Mouse (Mus musculus): ENCODE data around the gene Ifrd2. TPM values are rescaled to one million over a fixed set of nuclear protein-coding genes. Genes with fewer than 3 reads are reported as not detected.

Ifrd2 gene
- polyA plus RNA-seq, 1 experiment from 2014 or later = 61.4 TPM

GRCm38 (mm10) chr9:107598385-107598784 lies 10.9 kb downstream of the Ifrd2 start:
- Histone ChIP-seq H3K27ac (ENCODE audit: low read depth, low read length) (no peak overlapping the region), H3K4me3 (ENCODE audit: low read length) (no peak overlapping the region), H3K9me3 (ENCODE audit: control insufficient read depth, low read length) (no peaks in the 10 kb centered on the region), H3K36me3 (ENCODE audit: control insufficient read depth, insufficient read depth, low read length) (peaks cover 14% of the 10 kb centered on the region), H3K9ac (ENCODE audit: low read depth, low read length) (no peak overlapping the region), H3K27me3 (ENCODE audit: control insufficient read depth, insufficient read depth, low read length) (no peaks in the 10 kb centered on the region), H3K4me2 (replicated peaks; ENCODE audit: low read depth, low read length) (no peak overlapping the region), H3K4me1 (ENCODE audit: control insufficient read depth, insufficient read depth, low read length) (no peaks in the 10 kb centered on the region)
- 67% methylated on average over 5 of the region's 5 CpGs for WGBS
- no peak for ATAC-seq (ENCODE audit: low FRiP score, low TSS enrichment)

GRCm38 (mm10) chr9:107599433-107599832 lies 12.0 kb downstream of the Ifrd2 start:
- Histone ChIP-seq H3K36me3 (ENCODE audit: control insufficient read depth, insufficient read depth, low read length) (peaks cover 4% of the 10 kb centered on the region; the same call in 1 of the 2 replicates), H3K27ac (ENCODE audit: low read depth, low read length) (no peak overlapping the region), H3K27me3 (ENCODE audit: control insufficient read depth, insufficient read depth, low read length) (no peaks in the 10 kb centered on the region), H3K9ac (ENCODE audit: low read depth, low read length) (no peak overlapping the region), H3K4me1 (ENCODE audit: control insufficient read depth, insufficient read depth, low read length) (peaks cover 10% of the 10 kb centered on the region), H3K4me3 (ENCODE audit: low read length) (no peak overlapping the region), H3K4me2 (replicated peaks; ENCODE audit: low read depth, low read length) (no peak overlapping the region), H3K9me3 (ENCODE audit: control insufficient read depth, low read length) (no peaks in the 10 kb centered on the region)
- ATAC-seq (ENCODE audit: low FRiP score, low TSS enrichment) = no peak
- 84% methylated on average over 9 of the region's 9 CpGs for WGBS

GRCm38 (mm10) chr9:107599842-107600241 lies 12.4 kb downstream of the Ifrd2 start:
- no peaks in the 10 kb centered on the region for H3K9me3 ChIP-seq (ENCODE audit: control insufficient read depth, low read length)
- 73% methylated on average over 14 of the region's 14 CpGs for WGBS
- no peaks in the 10 kb centered on the region for H3K27me3 ChIP-seq (ENCODE audit: control insufficient read depth, insufficient read depth, low read length)
- no peak overlapping the region for H3K4me2 ChIP-seq (replicated peaks; ENCODE audit: low read depth, low read length)
- ATAC-seq (ENCODE audit: low FRiP score, low TSS enrichment) = no peak
- H3K36me3 ChIP-seq (ENCODE audit: control insufficient read depth, insufficient read depth, low read length) = peaks cover 1% of the 10 kb centered on the region; the same call in 1 of the 2 replicates
- no peak overlapping the region for H3K4me3 ChIP-seq (ENCODE audit: low read length)
- no peak overlapping the region for H3K9ac ChIP-seq (ENCODE audit: low read depth, low read length)
- peaks cover 13% of the 10 kb centered on the region for H3K4me1 ChIP-seq (ENCODE audit: control insufficient read depth, insufficient read depth, low read length)
- H3K27ac ChIP-seq (ENCODE audit: low read depth, low read length) = no peak overlapping the region

GRCm38 (mm10) chr9:107600745-107601144 lies 13.3 kb downstream of the Ifrd2 start:
- ATAC-seq (ENCODE audit: low FRiP score, low TSS enrichment) = no peak
- H3K27ac ChIP-seq (ENCODE audit: low read depth, low read length) = no peak overlapping the region
- H3K36me3 ChIP-seq (ENCODE audit: control insufficient read depth, insufficient read depth, low read length) = no peaks in the 10 kb centered on the region
- no peak overlapping the region for H3K4me2 ChIP-seq (replicated peaks; ENCODE audit: low read depth, low read length)
- H3K9ac ChIP-seq (ENCODE audit: low read depth, low read length) = no peak overlapping the region
- H3K27me3 ChIP-seq (ENCODE audit: control insufficient read depth, insufficient read depth, low read length) = no peaks in the 10 kb centered on the region
- 81% methylated on average over 12 of the region's 12 CpGs for WGBS
- no peak overlapping the region for H3K4me3 ChIP-seq (ENCODE audit: low read length)
- H3K9me3 ChIP-seq (ENCODE audit: control insufficient read depth, low read length) = no peaks in the 10 kb centered on the region
- peaks cover 22% of the 10 kb centered on the region for H3K4me1 ChIP-seq (ENCODE audit: control insufficient read depth, insufficient read depth, low read length)

- no peak for ATAC-seq (ENCODE audit: low FRiP score, low TSS enrichment)
- WGBS = 87% methylated on average over 11 of the region's 11 CpGs
- Histone ChIP-seq H3K4me3 (ENCODE audit: low read length) (no peak overlapping the region), H3K4me1 (ENCODE audit: control insufficient read depth, insufficient read depth, low read length) (peaks cover 27% of the 10 kb centered on the region), H3K27ac (ENCODE audit: low read depth, low read length) (no peak overlapping the region), H3K4me2 (replicated peaks; ENCODE audit: low read depth, low read length) (no peak overlapping the region), H3K9me3 (ENCODE audit: control insufficient read depth, low read length) (no peaks in the 10 kb centered on the region), H3K36me3 (ENCODE audit: control insufficient read depth, insufficient read depth, low read length) (no peaks in the 10 kb centered on the region), H3K27me3 (ENCODE audit: control insufficient read depth, insufficient read depth, low read length) (no peaks in the 10 kb centered on the region), H3K9ac (ENCODE audit: low read depth, low read length) (no peak overlapping the region)
These were observed 13.8 kb downstream of the Ifrd2 start for GRCm38 (mm10) chr9:107601275-107601674.

DNA sequence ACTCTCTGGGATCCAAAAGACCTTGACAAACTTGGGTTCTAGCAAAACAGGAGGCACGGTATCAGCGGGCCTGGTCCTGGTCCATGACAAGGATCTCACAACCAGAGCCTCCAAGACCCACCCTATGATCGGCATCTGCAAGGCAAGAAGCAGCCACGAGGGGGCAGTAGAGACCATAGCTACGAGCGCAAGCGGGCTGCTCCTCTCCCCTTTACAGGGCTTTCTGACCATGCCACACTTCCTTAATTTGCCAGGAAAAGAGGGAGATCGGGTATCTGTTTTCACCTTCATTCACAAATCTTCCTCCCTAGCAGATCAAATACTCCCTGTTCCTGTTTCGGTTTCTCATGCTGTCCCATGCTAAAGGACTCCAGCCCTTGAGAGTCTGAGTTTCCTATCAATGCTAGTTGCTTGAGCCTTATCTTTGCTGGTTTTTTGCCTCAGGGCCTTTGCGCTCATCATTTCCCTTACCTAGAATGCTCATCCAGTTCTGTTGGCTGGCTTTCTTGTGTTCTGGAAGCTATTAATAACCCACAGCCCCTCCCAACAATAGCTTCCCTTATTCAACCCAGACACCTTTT lies 14.7 kb downstream of the Ifrd2 start:
- 11% methylated on average over 10 of the region's 10 CpGs for WGBS
- ATAC-seq (ENCODE audit: low FRiP score, low TSS enrichment) = peak; percentile 32; the same call in 1 of the 2 replicates

DNA sequence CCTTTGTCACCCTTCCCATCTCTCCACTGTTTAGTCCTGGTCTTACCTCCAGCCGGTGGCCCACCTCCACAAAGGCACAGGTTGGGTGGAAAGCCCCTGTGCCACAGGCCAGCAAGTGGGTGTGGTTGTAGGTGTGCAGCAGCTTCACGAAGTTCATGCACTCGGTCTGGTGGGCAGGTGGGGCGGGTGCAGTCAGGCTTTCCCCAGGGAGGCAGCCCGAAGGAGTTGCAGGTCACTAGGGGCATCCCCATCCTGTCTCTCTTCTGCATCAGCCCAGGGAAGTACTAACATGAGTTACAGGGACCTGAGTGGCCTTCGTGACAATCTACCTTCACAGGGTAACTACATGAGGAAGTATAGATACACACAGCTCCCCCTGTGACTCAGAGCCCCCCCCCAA lies 15.8 kb downstream of the Ifrd2 start:
- Histone ChIP-seq H3K27me3 (ENCODE audit: control insufficient read depth, insufficient read depth, low read length) (no peaks in the 10 kb centered on the region), H3K4me2 (replicated peaks; ENCODE audit: low read depth, low read length) (no peak overlapping the region), H3K36me3 (ENCODE audit: control insufficient read depth, insufficient read depth, low read length) (no peaks in the 10 kb centered on the region), H3K27ac (ENCODE audit: low read depth, low read length) (no peak overlapping the region), H3K4me1 (ENCODE audit: control insufficient read depth, insufficient read depth, low read length) (peaks cover 46% of the 10 kb centered on the region), H3K9ac (ENCODE audit: low read depth, low read length) (no peak overlapping the region), H3K4me3 (ENCODE audit: low read length) (no peak overlapping the region), H3K9me3 (ENCODE audit: control insufficient read depth, low read length) (no peaks in the 10 kb centered on the region)
- ATAC-seq (ENCODE audit: low FRiP score, low TSS enrichment) = no peak
- WGBS = 61% methylated on average over 6 of the region's 6 CpGs

More for the DNA sequence above, 14.7 kb downstream of the Ifrd2 start:
- H3K4me2 ChIP-seq (replicated peaks; ENCODE audit: low read depth, low read length) = no peak overlapping the region
- no peaks in the 10 kb centered on the region for H3K27me3 ChIP-seq (ENCODE audit: control insufficient read depth, insufficient read depth, low read length)
- no peaks in the 10 kb centered on the region for H3K9me3 ChIP-seq (ENCODE audit: control insufficient read depth, low read length)
- H3K4me1 ChIP-seq (ENCODE audit: control insufficient read depth, insufficient read depth, low read length) = peaks cover 36% of the 10 kb centered on the region
- H3K36me3 ChIP-seq (ENCODE audit: control insufficient read depth, insufficient read depth, low read length) = no peaks in the 10 kb centered on the region
- H3K9ac ChIP-seq (ENCODE audit: low read depth, low read length) = no peak overlapping the region
- H3K27ac ChIP-seq (ENCODE audit: low read depth, low read length) = no peak overlapping the region
- H3K4me3 ChIP-seq (ENCODE audit: low read length) = no peak overlapping the region

DNA sequence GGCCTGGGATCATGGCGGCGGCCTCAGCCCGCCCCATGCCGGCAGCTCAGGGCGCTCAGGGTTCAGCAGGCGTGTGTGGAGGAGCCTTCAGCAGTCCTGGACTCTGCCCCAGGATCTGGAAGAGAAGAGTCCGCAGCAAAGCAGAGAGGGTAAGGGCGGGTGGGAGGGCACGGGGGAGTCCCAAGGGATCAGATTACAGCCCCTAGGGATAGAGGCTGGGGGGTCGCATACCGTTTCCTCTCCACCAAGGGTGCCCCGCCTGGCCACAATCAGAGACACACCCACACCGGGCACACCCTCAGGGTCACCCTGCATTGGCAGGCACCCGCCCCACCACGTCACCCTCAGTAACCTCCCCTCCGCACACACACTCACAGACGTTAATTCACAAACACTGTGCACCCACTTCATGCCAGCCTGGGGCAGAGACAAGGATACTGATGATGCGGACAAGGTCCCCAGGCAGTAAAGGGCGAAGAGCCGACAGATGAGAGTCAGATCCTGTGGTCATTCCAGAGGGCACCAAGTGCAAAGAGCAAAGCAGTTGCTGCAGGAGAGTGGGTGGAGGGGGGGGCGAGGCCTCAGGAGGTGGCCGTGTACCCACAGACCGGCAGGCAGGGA lies 17.7 kb downstream of the Ifrd2 start:
- peak; percentile 51 for ATAC-seq (ENCODE audit: low FRiP score, low TSS enrichment)
- peak overlapping the region; percentile 24 for H3K4me3 ChIP-seq (ENCODE audit: low read length)
- H3K9ac ChIP-seq (ENCODE audit: low read depth, low read length) = peak overlapping the region; percentile 51; the same call in 1 of the 2 replicates
- 22% methylated on average over 23 of the region's 23 CpGs for WGBS
- no peaks in the 10 kb centered on the region for H3K36me3 ChIP-seq (ENCODE audit: control insufficient read depth, insufficient read depth, low read length)
- H3K9me3 ChIP-seq (ENCODE audit: control insufficient read depth, low read length) = no peaks in the 10 kb centered on the region
- no peaks in the 10 kb centered on the region for H3K27me3 ChIP-seq (ENCODE audit: control insufficient read depth, insufficient read depth, low read length)
- peaks cover 59% of the 10 kb centered on the region for H3K4me1 ChIP-seq (ENCODE audit: control insufficient read depth, insufficient read depth, low read length)
- peak overlapping the region; percentile 37 for H3K4me2 ChIP-seq (replicated peaks; ENCODE audit: low read depth, low read length)
- H3K27ac ChIP-seq (ENCODE audit: low read depth, low read length) = peak overlapping the region; percentile 80

- ATAC-seq (ENCODE audit: low FRiP score, low TSS enrichment) = 0 out of 2 replicates have a peak, but pooled peaks have one; percentile 19
- H3K27ac ChIP-seq (ENCODE audit: low read depth, low read length) = peak overlapping the region; percentile 80
- H3K4me2 ChIP-seq (replicated peaks; ENCODE audit: low read depth, low read length) = peak overlapping the region; percentile 26; the same call in 1 of the 2 replicates
- peak overlapping the region; percentile 9; the same call in 1 of the 2 replicates for H3K4me3 ChIP-seq (ENCODE audit: low read length)
- WGBS = 2% methylated on average over 9 of the region's 9 CpGs
- no peaks in the 10 kb centered on the region for H3K9me3 ChIP-seq (ENCODE audit: control insufficient read depth, low read length)
- H3K4me1 ChIP-seq (ENCODE audit: control insufficient read depth, insufficient read depth, low read length) = peaks cover 59% of the 10 kb centered on the region
- peak overlapping the region; percentile 37; the same call in 1 of the 2 replicates for H3K9ac ChIP-seq (ENCODE audit: low read depth, low read length)
- no peaks in the 10 kb centered on the region for H3K27me3 ChIP-seq (ENCODE audit: control insufficient read depth, insufficient read depth, low read length)
- H3K36me3 ChIP-seq (ENCODE audit: control insufficient read depth, insufficient read depth, low read length) = no peaks in the 10 kb centered on the region
These were observed 19.1 kb downstream of the Ifrd2 start for GRCm38 (mm10) chr9:107606591-107606990.
